Comparison of ENCODE assay signal across 24 mouse cellular contexts in the genomic region with DNA sequence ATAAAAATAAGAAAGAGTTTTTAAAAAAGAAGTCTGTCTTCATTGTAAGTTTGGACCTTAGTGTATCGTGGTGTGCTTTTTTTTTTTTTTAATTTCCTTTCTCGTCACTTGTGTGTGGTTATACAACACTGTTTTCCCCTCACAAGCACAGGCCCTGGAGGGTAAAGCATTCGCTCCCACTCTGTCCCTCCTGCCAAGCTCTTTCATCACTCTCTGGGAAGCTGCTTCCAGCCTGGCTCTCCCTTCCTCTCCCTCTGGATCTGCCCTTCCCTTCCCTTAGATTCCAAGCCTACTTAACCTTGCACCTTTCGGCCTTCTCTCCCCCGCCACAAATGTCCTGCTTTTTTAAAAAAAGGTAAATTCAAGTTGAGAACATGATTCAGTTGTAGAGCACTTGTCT.
DNase-seq lines count a peak whose midpoint lies in the region; ATAC-seq and TF ChIP-seq lines count a peak whose summit lies in the region.
"Had no signal": no experiment of that assay in that cellular context is flagged by ENCODE, and none has a peak within 500 bp of the region (broad histone marks: within the 10 kb centered on the region; RNA-seq: fewer than 3 reads in every experiment).

No protein-coding gene starts in this region.

- no peaks in the 10 kb centered on the region for H3K36me3 ChIP-seq in heart, adult 2 months (ENCODE audit: control insufficient read depth, insufficient read depth, low read length)
- no peaks in the 10 kb centered on the region for H3K36me3 ChIP-seq in lung, postnatal 0 days (ENCODE audit: insufficient read depth, low read length)
- H3K36me3 ChIP-seq: embryonic facial prominence, embryonic 10.5 days; forebrain, embryonic 15.5 days; G1E; hindbrain, embryonic 12.5 days; hindbrain, embryonic 15.5 days had no signal

- H3K9ac ChIP-seq in heart, adult 2 months (ENCODE audit: low read depth, low read length), result no peak overlapping the region
- no peak overlapping the region for H3K9ac ChIP-seq in lung, postnatal 0 days (replicated peaks; ENCODE audit: low read depth)
- H3K9ac ChIP-seq: embryonic facial prominence, embryonic 13.5 days; forebrain, embryonic 12.5 days; forebrain, embryonic 15.5 days; hindbrain, embryonic 12.5 days; hindbrain, embryonic 15.5 days had no signal

- no peak overlapping the region for H3K4me2 ChIP-seq in lung, postnatal 0 days (replicated peaks; ENCODE audit: low read depth, low read length)
- H3K4me2 ChIP-seq: embryonic facial prominence, embryonic 13.5 days; forebrain, embryonic 12.5 days; forebrain, embryonic 15.5 days; heart, embryonic 11.5 days; hindbrain, embryonic 12.5 days; hindbrain, embryonic 15.5 days had no signal

- H3K4me1 ChIP-seq in heart, adult 2 months (ENCODE audit: control insufficient read depth, insufficient read depth, low read length), result peaks cover 1% of the 10 kb centered on the region; the same call in 1 of the 2 replicates
- no peaks in the 10 kb centered on the region for H3K4me1 ChIP-seq in lung, postnatal 0 days (ENCODE audit: insufficient read depth, low read depth, low read length)
- H3K4me1 ChIP-seq: embryonic facial prominence, embryonic 10.5 days; embryonic facial prominence, embryonic 13.5 days; forebrain, embryonic 12.5 days; forebrain, embryonic 15.5 days; hindbrain, embryonic 12.5 days; hindbrain, embryonic 15.5 days had no signal

- 70% methylated on average over 5 of the region's 5 CpGs for WGBS in heart, adult 2 months
- 61% methylated on average over 5 of the region's 5 CpGs for WGBS in lung, postnatal 0 days

- ATAC-seq in lung, postnatal 0 days, result no peak
- ATAC-seq: forebrain, embryonic 15.5 days; Patski had no signal

- intact Hi-C loops in heart, adult 2 months (cut with DNase I), result no loop called here

- no peak for TF ChIP-seq POLR2A in heart, adult 2 months (IDR thresholded peaks at IDR 0.05; ENCODE audit: insufficient read depth, low read depth, low read length)

- DNase-seq in heart, adult 11 months, result peak; percentile 93
- DNase-seq in heart, adult 2 months, result no peak
- DNase-seq in lung, postnatal 0 days (ENCODE audit: low spot score), result peak; percentile 13
- DNase-seq in lung, postnatal 14 days, result no peak
- DNase-seq in brain, adult 2 months (ENCODE audit: low read depth, low spot score), result peak; percentile 68
- DNase-seq in lung, postnatal 36 days, result peak; percentile 42
- DNase-seq in yolk sac, embryonic 10.5 days (ENCODE audit: low spot score), result no peak
- DNase-seq: adrenal gland, postnatal 10 days; adrenal gland, postnatal 36 days; B cell, adult 2 months; cerebellum, adult 11 months; embryo, embryonic 11 days; gastrocnemius, postnatal 25 days had no signal

- no peak for TF ChIP-seq EP300 in heart, adult 2 months (IDR thresholded peaks at IDR 0.05; ENCODE audit: insufficient read depth, low read depth, low read length)
- no peak for TF ChIP-seq EP300 in lung, postnatal 0 days (IDR thresholded peaks at IDR 0.05)

- H3K4me3 ChIP-seq in heart, adult 2 months, result no peak overlapping the region
- H3K4me3 ChIP-seq in lung, postnatal 0 days (ENCODE audit: low read depth, low read length), result no peak overlapping the region
- H3K4me3 ChIP-seq: embryonic facial prominence, embryonic 10.5 days; embryonic facial prominence, embryonic 13.5 days; erythroblast, embryonic 14.5 days; forebrain, embryonic 12.5 days; forebrain, embryonic 15.5 days; hindbrain, embryonic 12.5 days; hindbrain, embryonic 15.5 days had no signal

- H3K27ac ChIP-seq in heart, adult 2 months, result no peak overlapping the region
- no peak overlapping the region for H3K27ac ChIP-seq in lung, postnatal 0 days (ENCODE audit: low read length)
- H3K27ac ChIP-seq: embryonic facial prominence, embryonic 10.5 days; embryonic facial prominence, embryonic 13.5 days; forebrain, embryonic 12.5 days; forebrain, embryonic 15.5 days; hindbrain, embryonic 12.5 days; hindbrain, embryonic 15.5 days had no signal

- no peaks in the 10 kb centered on the region for H3K9me3 ChIP-seq in lung, postnatal 0 days (ENCODE audit: low read length)
- H3K9me3 ChIP-seq: forebrain, embryonic 15.5 days; hindbrain, embryonic 15.5 days had no signal

- no peaks in the 10 kb centered on the region for H3K79me2 ChIP-seq in heart, adult 2 months (replicated peaks; ENCODE audit: control insufficient read depth, insufficient read depth, low read length)

- no peaks in the 10 kb centered on the region for H3K27me3 ChIP-seq in heart, adult 2 months (ENCODE audit: control insufficient read depth, insufficient read depth, low read length)
- H3K27me3 ChIP-seq in lung, postnatal 0 days (replicated peaks; ENCODE audit: insufficient read depth, low read length), result no peaks in the 10 kb centered on the region
- H3K27me3 ChIP-seq: CH12.LX; embryonic facial prominence, embryonic 13.5 days; forebrain, embryonic 12.5 days; forebrain, embryonic 15.5 days; hindbrain, embryonic 12.5 days; hindbrain, embryonic 15.5 days; Patski had no signal

- TF ChIP-seq CTCF in heart, adult 2 months (IDR thresholded peaks at IDR 0.05), result no peak
- TF ChIP-seq CTCF in lung, postnatal 0 days (IDR thresholded peaks at IDR 0.05), result no peak

Comparison
In these comparisons a context has a peak if more than half of its experiments do, and no peak if none do; other contexts are left out.
1. DNase-seq: peak in heart, adult 11 months (single experiment), lung, postnatal 0 days (single experiment), brain, adult 2 months (single experiment) and lung, postnatal 36 days (single experiment); none in heart, adult 2 months (0 of 2), lung, postnatal 14 days (single experiment) and yolk sac, embryonic 10.5 days (single experiment).